Mouse (Mus musculus): ENCODE data around the gene Mapkap1.

DNA sequence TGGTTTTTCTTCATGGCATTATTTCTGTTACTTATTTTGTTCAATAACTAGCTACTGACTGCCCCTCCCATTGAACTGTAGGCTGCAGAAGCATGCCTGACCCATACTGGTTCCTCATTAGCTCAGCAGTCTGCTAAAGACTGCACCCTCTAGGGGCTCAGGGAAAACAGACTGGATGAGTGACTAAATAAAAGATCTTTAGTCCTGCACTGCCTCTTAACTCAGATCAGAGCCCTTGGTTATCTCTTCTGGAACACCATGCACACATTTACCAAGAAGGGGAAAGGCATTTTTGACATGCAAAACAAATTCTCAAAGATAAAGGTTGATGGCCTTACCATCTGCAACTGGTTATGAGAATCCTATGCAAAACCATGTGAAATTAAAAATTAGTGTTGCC, 157.3 kb downstream of the Mapkap1 start:
- TF ChIP-seq POLR2A (IDR thresholded peaks at IDR 0.05; ENCODE audit: borderline replicate concordance, insufficient read depth, low read length) (no peak), CTCF (IDR thresholded peaks at IDR 0.05; ENCODE audit: borderline replicate concordance, insufficient read depth, low read depth, low read length) (no peak)

All from cerebellum, adult 2 months (tissue).